Mouse (Mus musculus) limb, embryonic 15.5 days (tissue): ENCODE measurements around the gene Rufy3. TPM values are rescaled to one million over a fixed set of nuclear protein-coding genes. Genes with fewer than 3 reads are reported as not detected.

Source experiments
- ATAC-seq: fragments of 200-750 bp; cut with Nextera tagmentation; 2 replicates; pipeline ENCODE4 v1.8.0; 2017; ENCODE audit warnings: low read depth, moderate TSS enrichment; ENCODE audit not compliant: insufficient number of reproducible peaks, low FRiP score, low TSS enrichment
- H3K27ac ChIP-seq: fragments of 300-500 bp; sonication (generic); 2 replicates; pipeline ENCODE4 v1.5.1; 2015; ENCODE audit warnings: moderate library complexity, mild to moderate bottlenecking, inconsistent platforms
- H3K27me3 ChIP-seq: fragments of 300-500 bp; sonication (generic); 2 replicates; pipeline ENCODE4 v1.6.1; 2015; ENCODE audit warnings: inconsistent platforms
- H3K36me3 ChIP-seq: fragments of 300-500 bp; sonication (generic); 2 replicates; pipeline ENCODE4 v1.6.1; 2015; ENCODE audit warnings: inconsistent platforms
- H3K4me1 ChIP-seq: fragments of 300-500 bp; sonication (generic); 2 replicates; pipeline ENCODE4 v1.6.1; 2015; ENCODE audit warnings: inconsistent platforms
- H3K4me2 ChIP-seq: fragments of 300-500 bp; sonication (generic); 2 replicates; pipeline ENCODE4 v1.6.1; 2015; ENCODE audit warnings: mild to moderate bottlenecking, inconsistent platforms
- H3K4me3 ChIP-seq: fragments of 300-500 bp; sonication (generic); 2 replicates; pipeline ENCODE4 v1.5.1; 2015; ENCODE audit warnings: mild to moderate bottlenecking, inconsistent platforms
- H3K9ac ChIP-seq: fragments of 300-500 bp; sonication (generic); 2 replicates; pipeline ENCODE4 v1.6.1; 2015; ENCODE audit warnings: inconsistent platforms
- H3K9me3 ChIP-seq: fragments of 300-500 bp; sonication (generic); 2 replicates; pipeline ENCODE4 v1.6.1; 2016; ENCODE audit warnings: inconsistent platforms
- WGBS: fragments of 180-500 bp; shearing (Covaris S2); methylation state at CpG from one replicate; pipeline ENCODE4 v1.1.7; 2015; 5-methylcytosine and 5-hydroxymethylcytosine counted together
- polyA plus RNA-seq: library from polyadenylated mRNA; unstranded; fragments of >200 nt; fragmentation: Nextera tagmentation; extraction: Ambion mirVana; gene quantifications from 2 replicates; pipeline ENCODE4 v1.2.1, GENCODE M21; 2015

Gene Rufy3
- polyA plus RNA-seq, 1 experiment from 2014 or later: 10.6 TPM

DNA sequence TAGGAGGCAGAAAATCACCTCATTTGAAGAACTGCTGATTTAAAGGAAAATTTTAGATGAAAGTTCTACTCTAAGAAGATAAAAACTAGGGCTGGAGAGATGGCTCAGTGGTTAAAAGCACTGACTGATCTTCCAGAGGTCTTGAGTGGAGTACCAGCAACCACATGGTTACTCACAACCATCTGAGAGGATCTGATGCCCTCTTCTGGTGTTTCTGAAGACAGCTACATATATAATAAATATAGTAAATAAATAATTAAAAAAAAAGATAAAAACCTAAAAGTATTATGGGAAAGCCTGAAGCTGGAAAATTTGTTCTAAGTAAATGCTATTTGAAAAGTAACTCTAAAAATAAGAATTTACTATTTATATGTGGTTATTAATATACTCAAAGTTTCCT is 128.2 kb downstream of the Rufy3 start:
- Histone ChIP-seq H3K27me3 (no peaks in the 10 kb centered on the region), H3K9me3 (no peaks in the 10 kb centered on the region), H3K4me3 (no peak overlapping the region), H3K4me1 (no peaks in the 10 kb centered on the region), H3K36me3 (no peaks in the 10 kb centered on the region), H3K4me2 (no peak overlapping the region), H3K27ac (no peak overlapping the region), H3K9ac (no peak overlapping the region)
- ATAC-seq: no peak

DNA sequence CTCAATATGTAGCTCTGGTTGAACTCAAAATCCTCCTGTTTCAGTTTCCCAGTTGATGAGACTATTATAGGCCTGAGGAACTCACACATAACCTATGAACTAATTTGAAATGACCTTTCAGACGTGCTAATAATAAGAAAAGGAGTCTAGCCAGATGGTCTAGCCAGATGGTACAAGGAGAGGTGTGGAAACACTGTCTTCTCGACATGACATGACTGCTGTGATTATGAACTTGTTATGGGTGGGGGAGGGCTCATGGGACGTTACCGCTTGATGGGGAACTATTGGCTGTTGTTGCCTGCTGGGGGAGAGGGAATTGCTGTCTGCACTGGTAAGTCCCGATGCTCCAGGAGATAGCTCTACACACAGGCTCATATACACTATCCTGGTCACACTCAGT is 132.5 kb downstream of the Rufy3 start:
- H3K27ac ChIP-seq: no peak overlapping the region
- H3K27me3 ChIP-seq: no peaks in the 10 kb centered on the region
- H3K36me3 ChIP-seq: no peaks in the 10 kb centered on the region
- H3K9me3 ChIP-seq: no peaks in the 10 kb centered on the region
- no peak overlapping the region for H3K4me3 ChIP-seq
- no peak overlapping the region for H3K9ac ChIP-seq
- no peak for ATAC-seq
- H3K4me2 ChIP-seq: no peak overlapping the region
- 69% methylated on average over 5 of the region's 5 CpGs for WGBS
- H3K4me1 ChIP-seq: no peaks in the 10 kb centered on the region

DNA sequence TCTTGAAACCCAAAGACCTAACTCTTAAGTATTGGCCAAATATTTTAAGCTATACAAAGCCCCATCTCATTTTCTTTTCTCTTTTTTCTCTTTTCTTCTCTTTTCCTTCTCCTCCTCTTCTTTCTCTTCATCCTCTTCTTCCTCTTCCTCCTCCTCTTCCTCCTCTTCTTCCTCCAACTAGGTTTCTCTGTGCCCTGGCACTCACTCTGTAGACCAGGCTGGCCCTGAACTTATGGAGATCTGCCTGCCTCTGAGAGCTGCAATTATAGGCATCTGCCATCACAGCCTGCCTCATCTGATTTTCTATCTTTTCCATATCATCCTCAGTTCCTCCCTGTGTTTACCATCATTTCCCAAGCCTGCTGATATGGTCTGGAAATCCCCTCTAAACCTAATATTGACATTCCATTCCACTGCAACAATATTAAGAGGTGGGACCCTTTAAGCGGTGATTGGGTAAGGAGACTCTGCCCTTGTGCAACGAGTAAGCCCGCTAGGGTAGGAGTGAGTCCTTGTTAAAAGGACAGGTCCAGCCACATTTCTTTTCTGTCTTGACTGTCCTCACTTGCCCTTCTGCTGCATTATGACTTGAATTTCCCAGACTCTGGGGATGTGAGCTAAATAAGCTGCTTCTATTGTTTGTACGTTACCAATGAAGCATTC is 134.5 kb downstream of the Rufy3 start:
- WGBS: 67% methylated on average over 4 of the region's 4 CpGs

More for the DNA sequence above, 134.5 kb downstream of the Rufy3 start:
- H3K36me3 ChIP-seq: no peaks in the 10 kb centered on the region
- H3K4me2 ChIP-seq: no peak overlapping the region
- no peak overlapping the region for H3K4me3 ChIP-seq
- H3K27ac ChIP-seq: no peak overlapping the region
- no peaks in the 10 kb centered on the region for H3K9me3 ChIP-seq
- H3K4me1 ChIP-seq: no peaks in the 10 kb centered on the region
- ATAC-seq: no peak
- H3K9ac ChIP-seq: no peak overlapping the region
- H3K27me3 ChIP-seq: no peaks in the 10 kb centered on the region

Other genes starting within 250 kb of the Rufy3 start
- gene Prol1, start 247.7 kb upstream of the Rufy3 start, polyA plus RNA-seq: not detected in 2 replicates
- 1.6 and 1.9 TPM in 2 replicates for gene Amtn, start 188.9 kb upstream of the Rufy3 start, polyA plus RNA-seq
- gene Ambn, start 109.0 kb upstream of the Rufy3 start, polyA plus RNA-seq: 1.8 and 2.6 TPM in 2 replicates
- gene Enam, start 77.1 kb upstream of the Rufy3 start, polyA plus RNA-seq: 0.07 and 0.14 TPM in 2 replicates
- 0.29 and 0.33 TPM in 2 replicates for gene Jchain, start 37.1 kb upstream of the Rufy3 start, polyA plus RNA-seq
- gene Utp3, start 10.6 kb upstream of the Rufy3 start, polyA plus RNA-seq: 68.7 and 71.3 TPM in 2 replicates
- 39.4 and 47.5 TPM in 2 replicates for gene Grsf1, start 111.1 kb downstream of the Rufy3 start, polyA plus RNA-seq
- gene Mob1b, start 155.8 kb downstream of the Rufy3 start, polyA plus RNA-seq: 11.0 TPM in 2 replicates
- 36.0 and 37.6 TPM in 2 replicates for gene Dck, start 200.0 kb downstream of the Rufy3 start, polyA plus RNA-seq